Mouse (Mus musculus) ES-Bruce4 (cell line): Measurements from ENCODE around the gene Syngap1.

Experiments used
- CTCF ChIP-seq: IDR thresholded peaks from one replicate; pipeline ENCODE4 v1.8.1; 2011; ENCODE audit warnings: low read depth, low read length
- EP300 ChIP-seq: IDR thresholded peaks from 2 replicates; pipeline ENCODE4 v1.6.1; 2011; ENCODE audit warnings: low read depth, low read length; ENCODE audit not compliant: insufficient read depth
- POLR2A ChIP-seq: IDR thresholded peaks from one replicate; pipeline ENCODE4 v1.8.1; 2011; ENCODE audit warnings: low read length; ENCODE audit not compliant: insufficient read depth

- no peak for TF ChIP-seq POLR2A
- TF ChIP-seq CTCF = no peak
- no peak for TF ChIP-seq EP300
Measured at GRCm38 (mm10) chr17:26959815-26960214, 18.8 kb downstream of the Syngap1 start.
